Mouse (Mus musculus): Measurements from ENCODE around the gene Mfsd2b. TPM values are rescaled to one million over a fixed set of nuclear protein-coding genes. Genes with fewer than 3 reads are reported as not detected.

Mfsd2b gene
- total RNA-seq, 2 experiments from 2014 or later, result 136 to 274 TPM

DNA sequence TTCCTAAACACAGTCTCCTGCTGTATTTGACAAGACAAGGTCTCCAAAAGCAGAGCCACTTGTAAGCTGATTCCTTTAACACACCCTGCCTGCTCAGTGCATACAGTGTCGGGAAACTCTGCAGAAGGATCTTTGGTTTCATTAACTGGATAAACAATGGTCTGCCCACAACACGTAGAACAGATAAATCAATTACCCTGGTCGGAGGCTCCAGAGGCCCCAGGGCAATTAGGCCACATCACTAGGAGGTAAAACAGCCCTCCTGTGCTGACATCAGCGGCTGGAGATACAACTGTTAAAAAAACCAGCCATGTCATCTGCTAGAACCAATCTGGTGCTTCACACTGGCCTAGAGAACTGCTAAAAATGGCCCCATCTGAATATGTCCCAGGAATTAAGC lies 37.2 kb downstream of the Mfsd2b start:
- no peak for ATAC-seq (replicated peaks; ENCODE audit: low FRiP score, low TSS enrichment, poor library complexity, severe bottlenecking)

DNA sequence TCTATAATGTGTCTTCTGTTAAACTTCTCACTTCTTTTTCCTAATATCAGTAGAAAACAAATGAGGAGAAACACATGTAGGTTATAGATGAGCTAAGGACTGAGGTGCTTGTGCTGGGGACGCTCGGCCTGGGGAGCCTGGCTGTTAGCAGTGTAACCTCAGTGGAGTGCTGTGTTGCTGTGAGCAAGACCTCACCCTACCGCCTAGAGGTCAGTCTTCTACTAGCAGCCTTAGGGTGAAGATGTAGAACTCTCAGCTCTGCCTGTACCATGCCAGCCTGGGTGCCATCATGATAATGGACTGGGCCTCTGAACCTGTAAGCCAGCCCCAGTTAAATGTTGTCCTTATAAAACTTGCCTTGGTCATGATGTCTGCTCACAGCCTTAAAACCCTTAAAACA lies 46.9 kb downstream of the Mfsd2b start:
- ATAC-seq (replicated peaks; ENCODE audit: low FRiP score, low TSS enrichment, poor library complexity, severe bottlenecking), result peak; percentile 63

DNA sequence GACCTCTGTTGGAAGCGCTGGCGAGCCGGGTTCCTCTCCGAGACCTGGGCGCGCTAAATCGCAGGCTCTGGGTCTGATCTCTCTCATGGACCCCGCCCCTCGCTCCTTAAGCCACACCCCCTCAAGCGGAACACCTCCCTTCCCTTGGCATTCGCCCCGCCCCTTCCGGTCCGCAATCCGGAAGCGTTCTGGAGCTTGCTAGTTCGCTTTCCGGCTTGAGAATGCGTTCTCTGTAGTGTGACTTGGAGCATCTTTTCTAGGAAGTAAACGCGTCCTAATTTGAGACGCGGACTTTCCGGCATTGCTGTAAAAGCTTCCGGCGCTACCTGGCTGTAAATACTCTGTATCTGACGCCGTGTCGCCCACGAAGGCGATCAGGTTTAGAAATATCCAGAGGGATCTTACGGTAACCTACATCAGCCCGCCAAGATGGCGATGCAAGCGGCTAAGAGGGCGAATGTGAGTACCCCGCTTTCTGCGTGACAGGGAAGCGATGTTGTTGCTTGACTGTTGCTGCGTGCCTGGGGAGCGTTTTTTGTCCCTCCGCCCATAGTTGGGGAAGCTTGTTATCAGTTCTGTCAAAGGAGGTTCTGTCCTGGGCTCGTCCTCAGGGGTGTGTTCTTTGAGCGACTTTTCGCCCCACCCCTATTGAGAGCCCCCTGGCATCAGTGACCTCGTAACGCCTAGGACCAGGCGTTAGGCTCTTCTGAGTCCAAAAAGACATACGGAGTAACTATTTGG lies 56.6 kb downstream of the Mfsd2b start, which contains the start of gene Sf3b6:
Sf3b6 (plus strand) TSS at position 184 of the 741 bp plus-strand sequence.
- peak; percentile 98 for ATAC-seq (replicated peaks; ENCODE audit: low FRiP score, low TSS enrichment, poor library complexity, severe bottlenecking)

DNA sequence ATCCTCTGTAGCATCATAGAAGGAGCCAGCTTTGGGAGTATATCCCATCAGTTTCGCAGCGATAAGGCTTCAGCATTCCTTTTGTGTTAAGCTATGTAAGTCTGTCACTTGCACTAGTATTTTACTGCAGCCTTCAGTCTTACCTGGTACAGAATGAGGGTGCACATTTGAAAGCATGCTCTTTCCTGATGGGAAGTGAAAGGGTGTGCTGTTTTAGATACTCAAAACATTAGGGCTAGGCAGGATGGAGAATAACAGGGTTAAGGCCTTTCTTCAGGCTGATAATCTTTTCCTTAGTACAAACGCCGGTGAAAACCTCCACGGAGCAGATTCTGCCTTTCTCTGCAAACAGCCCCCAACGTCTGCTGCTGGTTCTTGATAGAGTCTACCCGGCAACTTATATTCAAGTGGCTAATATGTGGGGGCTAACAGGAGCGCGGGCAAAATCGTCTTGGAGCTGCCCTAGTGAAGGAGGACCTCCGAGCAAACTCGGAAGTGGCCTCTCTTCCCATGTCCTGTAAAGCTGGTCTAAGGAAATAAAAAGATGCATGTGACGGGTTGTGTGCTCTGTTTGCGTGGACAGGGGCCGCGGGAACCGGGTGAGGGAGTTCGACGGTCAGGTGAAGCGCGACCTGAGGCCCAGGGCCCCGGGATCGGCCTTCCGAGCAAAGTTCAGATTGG lies 57.3 kb downstream of the Mfsd2b start:
- peak; percentile 51 for ATAC-seq (replicated peaks; ENCODE audit: low FRiP score, low TSS enrichment, poor library complexity, severe bottlenecking)

DNA sequence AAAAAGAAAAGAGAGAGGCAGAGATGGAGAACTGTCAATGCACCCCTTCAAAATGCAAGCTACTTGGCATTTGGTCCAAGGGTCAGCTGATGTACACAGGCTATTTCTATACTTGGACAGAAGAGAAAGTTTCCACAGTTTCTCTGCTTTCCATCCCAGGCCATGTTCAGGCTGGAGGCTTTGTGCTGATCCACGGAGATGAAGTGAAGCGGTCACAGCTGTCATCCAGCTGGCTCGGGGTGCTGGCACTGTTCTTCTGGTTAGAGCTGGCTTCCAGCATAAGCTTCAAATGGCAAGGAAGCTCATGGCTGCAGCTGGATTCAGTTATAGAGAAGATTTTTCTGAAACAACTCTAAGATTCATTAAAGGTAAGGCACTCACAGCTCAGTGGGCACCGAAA lies 60.5 kb downstream of the Mfsd2b start:
- ATAC-seq (replicated peaks; ENCODE audit: low FRiP score, low TSS enrichment, poor library complexity, severe bottlenecking), result no peak

Other genes starting within 250 kb of the Mfsd2b start
- gene Fam228a, start 135.9 kb downstream of the Mfsd2b start, total RNA-seq (2014; fragmentation: Nextera tagmentation), result 0.62 and 1.5 TPM in 2 replicates
- 0.23 and 0.57 TPM in 2 replicates for gene Fam228a, start 135.9 kb downstream of the Mfsd2b start, total RNA-seq (2017)
- 4.6 and 4.9 TPM in 2 replicates for gene Pfn4, start 105.3 kb downstream of the Mfsd2b start, total RNA-seq (2014; fragmentation: Nextera tagmentation)
- 3.5 and 9.0 TPM in 2 replicates for gene Pfn4, start 105.3 kb downstream of the Mfsd2b start, total RNA-seq (2017)
- 6.0 and 15.0 TPM in 2 replicates for gene Fam228b, start 105.1 kb downstream of the Mfsd2b start, total RNA-seq (2014; fragmentation: Nextera tagmentation)
- 9.9 and 32.2 TPM in 2 replicates for gene Fam228b, start 105.1 kb downstream of the Mfsd2b start, total RNA-seq (2017)
- gene Sf3b6, start 56.8 kb downstream of the Mfsd2b start, total RNA-seq (2014; fragmentation: Nextera tagmentation), result 172 and 266 TPM in 2 replicates
- gene Sf3b6, start 56.8 kb downstream of the Mfsd2b start, total RNA-seq (2017), result 189 and 198 TPM in 2 replicates
- not detected in 2 replicates for gene Fkbp1b, start 32.8 kb downstream of the Mfsd2b start, total RNA-seq (2014; fragmentation: Nextera tagmentation)
- 1.6 and 12.2 TPM in 2 replicates for gene Fkbp1b, start 32.8 kb downstream of the Mfsd2b start, total RNA-seq (2017)
- 20.3 and 27.5 TPM in 2 replicates for gene Wdcp, start 31.1 kb downstream of the Mfsd2b start, total RNA-seq (2014; fragmentation: Nextera tagmentation)
- gene Wdcp, start 31.1 kb downstream of the Mfsd2b start, total RNA-seq (2017), result 5.0 and 9.5 TPM in 2 replicates
- 40.6 and 44.6 TPM in 2 replicates for gene Ubxn2a, start 33.3 kb upstream of the Mfsd2b start, total RNA-seq (2014; fragmentation: Nextera tagmentation)
- gene Ubxn2a, start 33.3 kb upstream of the Mfsd2b start, total RNA-seq (2017), result 98.2 and 111 TPM in 2 replicates
- gene Atad2b, start 43.0 kb upstream of the Mfsd2b start, total RNA-seq (2014; fragmentation: Nextera tagmentation), result 41.5 and 60.2 TPM in 2 replicates
- 38.0 and 49.1 TPM in 2 replicates for gene Atad2b, start 43.0 kb upstream of the Mfsd2b start, total RNA-seq (2017)

Measured in megakaryocyte-erythroid progenitor cell, adult 5-6 weeks (primary cell).